Mouse (Mus musculus) gastrocnemius, adult 8-10 months (tissue): ENCODE results near the gene Slc25a1. TPM values are rescaled to one million over a fixed set of nuclear protein-coding genes. Genes with fewer than 3 reads are reported as not detected.

Experiments
- total RNA-seq, 4 experiments: library from RNA; stranded (reverse); gene quantifications; 2 replicates each; pipeline ENCODE4 v1.2.4; 2022

Gene Slc25a1
- total RNA-seq, 4 experiments from 2014 or later: 1.1 to 6.7 (median 3.7) TPM

Other genes with a start within 250 kb of the Slc25a1 start
- gene Med15, start 195.3 kb downstream of the Slc25a1 start, total RNA-seq: 10 to 100 TPM; 11.7 to 16.7 (median 14.4) TPM
- 10 to 100 TPM; 20.1 to 30.6 (median 25.4) TPM for gene Klhl22, start 168.6 kb downstream of the Slc25a1 start, total RNA-seq
- 1 to 10 TPM; 1.1 to 3.3 (median 2.4) TPM for gene Scarf2, start 130.9 kb downstream of the Slc25a1 start, total RNA-seq
- not detected for gene B830017H08Rik, start 95.1 kb downstream of the Slc25a1 start, total RNA-seq
- 1 to 10 TPM in 2 of 4 experiments, under 1 TPM in 2; 0.46 to 1.1 (median 0.81) TPM for gene Car15, start 89.9 kb downstream of the Slc25a1 start, total RNA-seq
- under 1 TPM; 0.10 to 0.13 (median 0.12) TPM for gene Gm20518, start 36.5 kb downstream of the Slc25a1 start, total RNA-seq
- gene Tssk1, start 34.0 kb downstream of the Slc25a1 start, total RNA-seq: under 1 TPM in 1 of 4 experiments, not detected in 3; 0.07 TPM
- gene Dgcr2, start 29.7 kb downstream of the Slc25a1 start, total RNA-seq: 10 to 100 TPM; 19.1 to 22.8 (median 20.5) TPM
- not detected for gene Tssk2, start 29.6 kb downstream of the Slc25a1 start, total RNA-seq
- 1 to 10 TPM; 6.0 to 6.6 (median 6.2) TPM for gene Ess2, start 16.9 kb downstream of the Slc25a1 start, total RNA-seq
- gene Gsc2, start 13.2 kb downstream of the Slc25a1 start, total RNA-seq: not detected
- gene Vpreb2, start 52.2 kb upstream of the Slc25a1 start, total RNA-seq: not detected
- 10 to 100 TPM; 48.2 to 56.8 (median 51.2) TPM for gene Dgcr6, start 124.6 kb upstream of the Slc25a1 start, total RNA-seq
- 10 to 100 TPM in 2 of 4 experiments, 1 to 10 TPM in 2; 7.8 to 16.8 (median 9.7) TPM for gene Prodh, start 162.0 kb upstream of the Slc25a1 start, total RNA-seq
- gene Rtn4r, start 199.4 kb upstream of the Slc25a1 start, total RNA-seq: under 1 TPM in 1 of 4 experiments, not detected in 3; 0.15 TPM